Mouse (Mus musculus) left cerebral cortex, postnatal 4 days (tissue): ENCODE measurements around the gene Pglyrp1. TPM values are rescaled to one million over a fixed set of nuclear protein-coding genes. Genes with fewer than 3 reads are reported as not detected.

ENCODE experiments used
- DNase-seq: peaks from one replicate; pipeline ENCODE4 v3.0.0-alpha.2; 2022
- intact Hi-C: fragments of 180-260 bp; cut with DNase I; formaldehyde crosslinking; loops from one replicate; pipeline ENCODE4 v1.15.1; 2025
- total RNA-seq, 2 experiments: library from RNA; stranded (reverse); gene quantifications; 2 replicates each; pipeline ENCODE4 v1.2.3; 2021

Gene Pglyrp1
- total RNA-seq, 2 experiments from 2014 or later = 16.1 to 16.8 TPM

DNA sequence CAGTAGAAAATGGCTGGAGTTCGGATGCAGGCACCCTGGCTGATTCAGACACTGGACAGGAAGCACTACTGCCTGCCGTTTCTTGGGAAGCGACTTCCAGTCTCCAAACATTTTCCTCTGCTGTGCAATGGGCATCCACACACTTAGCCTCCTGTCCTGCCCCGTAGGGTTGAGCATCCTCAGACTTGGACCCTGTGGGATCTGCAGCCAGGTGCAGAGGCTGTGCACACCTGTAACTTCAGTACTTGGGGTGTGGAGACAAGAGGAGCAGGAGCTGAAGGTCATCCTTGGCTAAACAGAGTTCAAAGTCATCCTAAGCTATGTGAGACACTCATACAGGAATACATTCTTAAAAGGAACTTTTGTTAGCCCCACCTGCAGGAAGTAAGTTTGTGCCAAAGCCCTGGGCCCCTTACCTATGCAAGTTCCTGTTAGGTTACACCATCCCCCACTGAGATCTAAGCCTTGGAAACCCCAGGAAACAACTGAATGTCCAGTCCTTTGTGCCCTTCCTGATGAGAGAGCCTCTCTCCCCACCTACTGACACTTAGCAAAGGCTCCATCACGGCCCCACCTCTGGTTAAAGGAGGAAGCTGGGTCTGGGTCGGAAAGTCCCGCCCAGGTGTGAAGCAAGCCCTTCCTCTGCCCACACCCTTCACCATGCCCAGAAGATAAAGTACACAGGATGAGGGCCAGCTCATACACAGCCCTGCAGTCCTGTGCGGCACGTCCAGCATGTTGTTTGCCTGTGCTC, 13.0 kb downstream of the Pglyrp1 start:
- intact Hi-C loops = no loop called here
- DNase-seq = no peak

DNA sequence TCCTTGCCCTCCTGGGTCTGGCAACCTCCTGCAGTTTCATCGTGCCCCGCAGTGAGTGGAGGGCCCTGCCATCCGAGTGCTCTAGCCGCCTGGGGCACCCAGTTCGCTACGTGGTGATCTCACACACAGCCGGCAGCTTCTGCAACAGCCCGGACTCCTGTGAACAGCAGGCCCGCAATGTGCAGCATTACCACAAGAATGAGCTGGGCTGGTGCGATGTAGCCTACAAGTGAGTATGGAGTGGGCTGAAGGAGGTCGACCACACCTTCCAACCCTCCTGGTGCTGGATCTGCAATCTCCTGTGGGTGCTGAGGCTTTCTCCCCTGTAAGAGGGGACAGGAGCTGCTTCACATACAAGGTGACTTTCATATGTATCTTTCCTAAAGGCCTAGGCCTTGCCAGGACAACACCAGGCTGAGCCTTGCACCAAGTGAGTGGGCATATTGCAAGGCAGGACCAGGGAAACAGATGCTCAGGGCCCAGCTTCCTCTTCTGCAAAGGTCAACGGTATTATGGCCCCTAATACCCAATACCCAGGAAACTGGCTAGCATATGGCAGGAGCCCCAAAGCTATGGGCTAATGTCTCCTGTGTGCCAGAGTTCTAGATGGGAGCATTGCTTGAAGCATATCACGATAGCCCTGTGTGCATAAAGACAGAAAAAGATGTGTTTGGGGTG, 13.8 kb downstream of the Pglyrp1 start:
- no peak for DNase-seq
- intact Hi-C loops = no loop called here

DNA sequence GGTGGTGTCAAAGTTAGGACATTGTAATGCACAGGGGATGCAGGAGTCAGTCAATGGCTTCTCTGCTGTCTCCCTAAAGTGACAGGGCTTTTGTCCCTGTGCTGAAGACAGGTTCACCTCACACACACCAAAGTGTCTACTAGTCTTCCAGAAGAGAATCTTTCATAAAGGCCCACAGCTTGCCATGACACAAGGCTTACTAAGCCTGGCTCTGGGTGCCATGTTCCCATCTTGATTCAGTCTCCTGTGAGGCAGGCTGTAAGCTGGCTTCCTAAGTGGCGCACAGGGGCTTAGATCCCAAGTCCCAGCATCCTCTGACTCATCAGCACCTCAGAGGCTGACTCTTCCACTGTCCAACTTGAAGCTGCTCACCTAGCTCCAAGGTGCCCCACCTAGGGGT, 15.8 kb downstream of the Pglyrp1 start:
- intact Hi-C loops = no loop called here
- no peak for DNase-seq

DNA sequence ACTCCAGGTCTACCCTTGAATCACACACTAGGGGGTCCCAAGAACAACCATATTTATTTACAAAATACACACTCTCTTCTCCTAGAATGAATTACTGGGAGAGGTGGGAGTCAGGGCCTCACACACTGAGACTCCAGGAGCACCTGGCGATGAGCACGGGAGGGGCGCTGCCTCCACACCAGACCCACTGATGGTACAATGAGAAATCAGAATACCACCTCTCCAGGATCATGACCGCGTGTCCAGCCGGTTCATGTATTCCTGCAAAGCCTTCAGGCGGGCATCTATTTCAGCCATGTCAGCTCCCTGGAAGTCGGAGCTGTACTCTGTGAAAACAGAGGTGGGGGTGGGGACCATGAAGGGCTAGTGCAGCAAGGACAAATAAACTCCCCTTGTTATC, 19.7 kb downstream of the Pglyrp1 start:
- DNase-seq = no peak
- intact Hi-C loops = loop anchor here (10.0 kb wide), 1 partner anchor 114 kb away; the partner anchor contains the start of gene Irf2bp1

DNA sequence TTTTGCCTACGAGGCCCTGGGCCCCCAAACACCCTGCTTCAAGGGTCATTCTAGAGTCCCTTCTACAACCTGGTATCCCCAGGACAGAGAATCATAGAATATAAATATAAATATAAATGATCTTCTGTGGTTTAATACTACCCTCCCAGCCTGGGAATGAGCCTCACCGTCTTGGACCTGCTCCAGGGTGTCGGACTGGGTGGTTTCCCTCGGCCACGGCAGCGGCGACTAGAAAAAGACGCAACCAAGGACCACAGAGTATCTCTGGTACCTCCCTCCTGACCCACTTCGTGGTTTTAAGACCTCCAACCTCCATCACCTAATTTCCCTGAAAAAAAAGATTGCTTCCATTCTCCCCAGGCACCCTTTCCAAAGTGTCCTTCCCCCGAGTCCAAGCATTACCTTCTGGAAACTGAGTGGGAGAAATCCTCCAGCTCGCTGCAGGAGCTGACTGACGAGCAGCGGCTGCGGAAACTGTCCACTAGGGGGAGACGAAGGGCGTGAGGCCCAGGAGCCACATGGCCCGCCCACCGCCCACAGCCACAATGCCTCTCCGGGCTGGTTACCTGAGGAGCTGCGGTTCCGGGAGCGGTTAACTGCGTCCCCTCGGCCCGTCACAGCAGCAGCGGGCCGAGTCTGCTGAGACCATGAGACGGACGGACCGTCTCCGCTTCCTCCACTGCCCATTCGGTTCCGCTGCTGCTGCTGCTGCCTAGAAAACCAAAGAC, 20.9 kb downstream of the Pglyrp1 start:
- intact Hi-C loops = loop anchor here (10.0 kb wide), 1 partner anchor 113 kb away; the partner anchor contains the start of gene Irf2bp1
- peak; percentile 90 for DNase-seq

DNA sequence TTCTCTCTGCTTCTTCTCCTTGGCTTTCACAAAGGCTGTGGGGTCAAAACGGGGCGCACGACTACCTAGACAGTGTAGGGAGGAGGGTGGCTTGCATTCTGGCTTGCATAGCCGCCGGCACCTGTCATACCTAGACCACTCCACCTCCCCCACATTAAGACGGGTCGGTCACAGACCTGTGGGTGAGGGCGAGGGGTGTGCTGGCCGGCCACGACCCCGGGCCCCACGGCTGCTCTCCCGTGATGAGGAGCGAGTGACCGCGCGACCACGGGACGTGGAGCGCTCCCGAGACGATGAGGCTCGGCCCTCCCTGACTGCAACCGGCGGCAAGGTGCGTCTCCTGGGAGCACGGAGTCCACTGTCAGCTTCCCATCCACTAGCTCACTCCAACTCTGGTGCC, 21.9 kb downstream of the Pglyrp1 start:
- intact Hi-C loops = loop anchor here (10.0 kb wide), 1 partner anchor 112 kb away; the partner anchor contains the start of gene Irf2bp1
- no peak for DNase-seq

DNA sequence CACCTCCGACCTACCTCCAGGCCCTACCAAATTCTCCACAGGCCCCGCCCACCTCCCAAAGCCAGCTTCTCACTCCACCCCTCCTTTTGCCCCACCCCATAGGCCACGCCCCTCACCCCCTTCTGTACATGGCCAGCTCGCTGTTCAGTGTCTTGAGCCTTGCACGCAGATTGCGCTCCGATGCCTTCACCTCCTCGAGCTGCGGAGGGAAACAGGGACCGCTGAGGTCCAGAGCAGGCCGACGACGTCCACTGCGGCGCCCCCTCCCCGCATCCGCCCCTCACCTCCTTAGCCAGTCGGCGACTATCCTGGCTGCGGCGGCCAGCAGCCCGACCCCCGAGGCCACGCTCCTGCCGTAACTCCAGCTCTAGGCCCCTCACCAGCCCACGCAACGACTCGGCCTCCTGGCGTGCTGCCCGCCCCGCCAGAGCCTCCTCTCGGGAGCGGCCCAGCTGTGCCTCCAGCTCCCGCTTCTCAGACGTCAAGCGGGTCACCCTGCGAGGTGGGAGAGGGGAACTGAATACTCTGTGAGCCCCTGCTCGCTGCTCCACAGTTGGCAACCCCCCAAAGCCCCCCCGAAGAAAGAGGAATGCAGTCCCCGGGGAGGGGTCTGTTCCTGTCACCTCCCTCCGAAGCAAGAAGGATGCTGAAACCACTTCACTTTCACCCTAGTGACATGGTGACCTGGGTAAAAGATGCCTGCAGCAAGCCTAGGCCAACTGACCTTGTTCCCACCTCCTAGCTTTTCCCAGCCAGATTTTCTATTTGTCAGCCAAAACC, 22.7 kb downstream of the Pglyrp1 start:
- intact Hi-C loops = loop anchor here (10.0 kb wide), 1 partner anchor 111 kb away; the partner anchor contains the start of gene Irf2bp1
- DNase-seq = peak; percentile 75

DNA sequence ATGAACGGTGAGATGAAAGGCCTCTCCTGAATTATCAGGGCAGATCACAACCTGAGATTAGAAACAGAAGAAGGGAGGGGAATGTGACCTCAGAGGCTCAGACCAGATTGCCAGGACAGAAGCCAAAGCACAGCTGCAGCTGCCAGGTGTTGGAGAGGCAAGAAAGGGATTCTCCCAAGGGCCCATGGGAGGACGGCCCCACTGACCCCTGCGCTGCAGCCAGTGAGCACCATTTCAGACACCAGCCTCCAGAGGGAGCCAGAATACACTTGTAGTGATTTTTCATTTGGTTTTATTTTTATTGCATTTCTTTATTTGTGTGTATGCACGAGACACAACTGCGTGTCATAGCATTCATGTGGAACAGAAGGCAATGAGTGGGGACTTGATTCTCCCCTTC, 25.4 kb downstream of the Pglyrp1 start:
- DNase-seq = peak; percentile 56
- intact Hi-C loops = loop anchor here (5.0 to 10.0 kb wide), 2 partner anchors 56 to 108 kb away; partner anchors contain the start of gene Irf2bp1

DNA sequence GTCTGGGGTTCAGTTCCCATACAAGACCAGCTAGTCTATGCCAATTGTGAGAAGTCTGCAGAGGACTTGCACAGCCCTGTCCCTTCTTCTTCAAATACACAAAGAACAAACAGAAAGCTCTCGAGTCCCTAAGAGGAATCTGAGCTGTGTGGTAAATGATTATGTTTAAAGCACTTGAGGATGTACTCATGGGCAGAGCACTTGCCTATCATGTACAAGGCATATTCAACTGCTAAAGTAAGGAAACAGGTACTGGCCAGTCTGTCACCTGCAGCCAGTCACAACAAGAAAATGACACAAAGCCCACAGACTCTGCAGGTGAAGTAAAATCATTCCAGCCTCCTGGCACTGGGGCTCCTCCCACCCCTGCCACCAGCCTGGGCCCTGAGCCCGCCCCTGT, 29.4 kb downstream of the Pglyrp1 start:
- intact Hi-C loops = no loop called here
- no peak for DNase-seq

DNA sequence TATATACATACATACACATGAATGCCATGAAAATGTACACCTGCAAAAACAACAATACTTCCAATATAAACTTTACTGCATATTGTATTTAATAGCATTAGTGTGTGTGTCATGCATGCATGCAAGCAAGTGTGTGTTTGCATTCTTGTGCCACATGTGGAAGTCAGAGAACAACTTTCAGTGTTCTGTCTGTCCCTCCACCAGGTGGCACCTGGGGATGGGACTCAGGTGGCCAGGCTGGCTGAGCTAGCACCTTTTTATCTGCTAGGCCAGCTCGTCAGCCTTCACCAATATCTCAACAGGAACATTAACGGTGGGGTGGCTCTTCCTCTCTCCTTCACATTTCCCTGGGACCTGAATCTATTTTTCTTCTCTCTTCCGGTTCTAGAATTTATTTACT, 31.4 kb downstream of the Pglyrp1 start:
- intact Hi-C loops = no loop called here
- no peak for DNase-seq

DNA sequence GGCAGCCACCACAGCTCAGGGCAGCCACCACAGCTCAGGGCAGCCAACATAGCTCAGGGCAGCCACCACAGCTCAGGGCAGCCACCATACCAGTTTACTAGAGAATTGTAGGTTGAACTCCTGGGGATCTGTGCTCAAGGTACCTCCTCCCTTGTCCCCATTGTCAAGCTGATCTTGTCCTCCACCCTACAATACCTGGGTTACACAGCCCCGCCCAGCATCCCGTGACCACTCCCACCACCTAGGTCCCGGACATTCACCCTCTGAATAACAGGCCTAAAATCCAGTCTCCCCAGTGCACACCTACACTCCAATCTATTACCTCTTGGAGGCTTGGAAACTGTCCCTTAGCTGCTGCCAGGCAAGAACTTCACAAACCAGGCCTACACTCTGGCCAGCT, 33.8 kb downstream of the Pglyrp1 start:
- DNase-seq = no peak
- intact Hi-C loops = no loop called here

DNA sequence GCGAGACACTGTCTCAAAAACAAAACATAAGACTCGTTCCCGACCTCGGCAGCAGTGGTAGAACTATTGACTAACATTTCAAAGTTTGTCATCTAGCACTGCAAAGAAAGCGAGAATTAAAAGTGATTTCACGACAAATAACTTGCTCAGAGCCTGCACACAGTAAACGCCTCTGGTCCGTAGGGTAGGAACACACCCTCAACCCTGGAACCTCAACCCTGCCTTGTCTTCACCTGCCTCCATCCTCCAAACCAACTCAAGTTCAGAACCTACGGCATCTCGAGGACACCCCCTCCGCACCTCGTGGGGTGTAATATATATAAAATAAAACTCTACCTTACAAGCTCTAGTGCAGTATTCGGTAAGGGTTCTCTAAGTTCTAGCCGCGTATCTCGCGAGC, 38.7 kb downstream of the Pglyrp1 start:
- intact Hi-C loops = no loop called here
- DNase-seq = no peak

DNA sequence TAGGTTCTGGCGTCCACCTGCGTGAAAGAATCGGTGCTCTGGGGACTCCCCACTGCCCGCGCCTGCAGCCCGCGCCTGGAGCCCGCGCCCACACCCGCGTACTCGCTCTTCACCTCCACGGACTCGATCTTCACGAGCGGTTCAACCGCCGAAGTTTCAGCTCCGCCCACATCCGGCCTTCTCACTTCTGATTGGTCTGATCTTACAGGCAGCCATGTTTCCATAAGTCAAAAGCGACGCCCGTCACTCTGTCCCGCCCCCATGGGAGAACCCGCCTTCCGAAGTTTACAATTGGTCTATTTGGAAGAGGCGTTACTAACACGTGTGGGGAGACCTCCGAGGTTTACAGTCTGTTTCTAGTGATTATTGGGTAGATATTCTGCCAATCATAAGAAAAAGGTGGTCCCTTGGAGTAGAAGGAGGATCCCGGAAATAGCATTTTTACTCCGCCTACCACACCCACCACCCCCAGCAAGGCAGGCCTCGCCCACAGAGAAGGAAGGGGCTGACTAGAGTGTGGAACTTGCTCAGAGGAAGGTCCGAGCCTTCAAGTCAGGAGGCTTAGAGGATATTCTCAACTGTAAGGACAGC, 39.2 kb downstream of the Pglyrp1 start, which contains the start of gene Ccdc61:
Ccdc61 (minus strand) TSS at position 175 of the 591 bp plus-strand sequence.
- DNase-seq = peak; percentile 98
- intact Hi-C loops = no loop called here

DNA sequence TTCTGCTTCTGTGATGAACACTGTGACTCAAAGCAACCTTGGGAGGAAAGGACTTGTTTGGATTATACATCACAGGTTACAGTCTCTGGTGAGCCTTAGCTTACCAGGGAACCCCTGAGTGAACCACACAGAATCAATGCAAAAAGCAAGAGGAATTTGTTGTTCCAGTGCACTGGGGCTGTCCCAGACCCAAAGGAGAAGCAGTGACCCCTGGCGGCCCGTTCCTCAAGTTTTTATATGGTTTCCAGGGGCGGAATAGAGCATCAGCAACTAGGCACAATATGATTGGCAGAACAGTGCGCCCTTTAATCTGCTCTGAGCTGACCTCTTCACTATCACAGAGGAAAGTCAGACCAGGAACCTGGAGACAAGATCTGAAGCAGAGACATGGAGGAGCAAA, 45.1 kb downstream of the Pglyrp1 start:
- DNase-seq = no peak
- intact Hi-C loops = no loop called here

DNA sequence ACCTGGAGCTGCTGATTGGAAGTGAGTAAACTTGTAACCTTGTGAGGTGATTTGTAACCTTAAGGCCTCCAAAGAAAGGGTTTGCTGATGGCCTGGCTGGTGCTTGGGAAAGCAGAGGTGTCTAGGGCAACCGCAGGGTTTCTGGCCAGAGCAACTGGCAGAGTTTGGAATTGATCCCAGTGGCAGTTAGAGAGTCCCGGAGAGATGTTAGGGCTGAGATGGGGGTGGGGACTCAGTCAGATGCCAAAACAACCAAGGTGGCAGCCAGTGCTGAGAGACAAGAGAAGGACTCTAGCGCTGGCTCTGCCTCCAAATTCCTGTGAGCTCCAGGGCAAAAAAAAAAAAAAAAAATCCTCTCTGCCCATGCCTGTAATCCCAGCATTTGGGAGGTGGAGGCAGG, 46.8 kb downstream of the Pglyrp1 start:
- intact Hi-C loops = no loop called here
- peak; percentile 51 for DNase-seq

DNA sequence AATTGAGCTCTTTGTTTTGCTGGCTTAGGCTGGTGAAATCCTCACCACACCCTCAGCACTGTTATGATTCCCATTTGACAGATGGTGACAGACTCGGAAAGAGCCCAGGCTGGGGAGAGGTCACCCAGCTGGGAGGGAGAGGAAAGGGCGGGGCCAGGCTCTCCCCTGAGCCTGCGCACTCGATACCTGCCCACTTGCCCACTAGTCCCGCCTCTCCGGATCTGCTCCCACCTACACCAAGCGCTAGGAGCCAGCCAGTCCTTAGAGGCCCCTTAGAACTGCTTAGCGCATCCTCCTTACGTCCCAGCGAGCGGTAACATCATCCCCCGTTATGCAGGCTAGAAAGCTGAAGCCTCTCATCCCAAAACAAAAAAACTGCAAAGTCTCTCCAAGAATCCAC, 49.9 kb downstream of the Pglyrp1 start:
- peak; percentile 47 for DNase-seq
- intact Hi-C loops = no loop called here

DNA sequence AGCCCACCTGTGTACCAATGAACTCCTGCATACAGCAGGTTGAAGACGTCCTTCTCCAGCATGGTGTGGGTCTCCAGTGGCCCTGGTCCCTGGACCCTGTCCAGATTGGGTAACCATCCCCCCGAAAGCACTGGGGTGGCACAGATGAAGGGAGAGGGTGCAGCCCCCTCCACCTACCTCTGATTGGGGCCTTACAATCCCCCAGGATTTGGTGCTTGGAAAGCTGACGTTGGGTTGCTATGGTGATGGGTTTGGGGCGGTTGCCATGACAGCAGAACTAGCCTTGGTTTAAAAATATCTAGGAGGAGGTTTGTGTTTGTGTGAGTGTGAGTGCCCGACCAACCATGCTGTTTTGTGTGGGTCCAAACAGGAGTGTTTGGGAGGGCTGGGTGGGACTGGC, 51.7 kb downstream of the Pglyrp1 start:
- intact Hi-C loops = no loop called here
- DNase-seq = peak; percentile 60

DNA sequence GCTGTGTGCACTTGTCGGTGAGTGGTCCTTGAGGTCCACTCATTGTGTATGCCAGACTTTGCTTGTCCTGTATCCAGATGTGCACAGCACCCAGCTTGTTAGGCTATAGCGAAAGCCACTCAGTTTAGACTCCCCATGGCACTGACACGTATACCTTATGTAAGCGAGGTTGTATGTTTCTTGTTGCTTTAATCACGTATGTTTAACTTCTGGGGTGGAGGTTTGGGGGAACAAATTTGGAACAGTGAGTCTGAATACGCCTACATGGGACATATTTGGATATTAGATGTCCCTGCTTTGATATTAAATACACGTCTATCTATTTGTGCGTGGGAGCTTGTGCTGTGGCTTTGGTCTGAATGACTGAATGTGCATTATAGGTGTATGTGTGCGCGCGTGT, 52.1 kb downstream of the Pglyrp1 start:
- intact Hi-C loops = no loop called here
- DNase-seq = no peak

DNA sequence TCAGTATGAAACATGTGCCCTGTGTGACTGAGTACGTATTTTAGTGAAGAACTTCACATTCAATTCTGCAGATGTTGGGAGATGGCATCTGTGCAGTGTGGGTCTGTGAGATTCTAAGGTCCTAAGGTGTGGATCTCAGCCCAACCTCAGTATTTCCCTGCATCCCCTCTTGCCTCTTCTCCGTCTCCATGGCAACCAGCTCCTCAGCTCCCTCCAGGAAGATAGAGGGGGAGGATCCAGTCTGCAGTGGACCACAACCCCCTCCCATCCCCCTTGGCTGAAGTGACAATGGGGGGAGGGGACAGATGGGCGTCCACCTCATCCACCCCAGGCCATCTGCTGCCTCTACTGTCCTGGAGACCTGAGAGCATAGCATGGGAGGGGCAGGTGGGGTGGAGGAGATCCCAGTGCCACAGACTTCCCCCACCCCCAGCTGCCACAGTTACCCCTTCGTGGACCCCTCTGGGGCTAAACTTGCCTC, 52.6 kb downstream of the Pglyrp1 start:
- peak; percentile 87 for DNase-seq
- intact Hi-C loops = no loop called here

DNA sequence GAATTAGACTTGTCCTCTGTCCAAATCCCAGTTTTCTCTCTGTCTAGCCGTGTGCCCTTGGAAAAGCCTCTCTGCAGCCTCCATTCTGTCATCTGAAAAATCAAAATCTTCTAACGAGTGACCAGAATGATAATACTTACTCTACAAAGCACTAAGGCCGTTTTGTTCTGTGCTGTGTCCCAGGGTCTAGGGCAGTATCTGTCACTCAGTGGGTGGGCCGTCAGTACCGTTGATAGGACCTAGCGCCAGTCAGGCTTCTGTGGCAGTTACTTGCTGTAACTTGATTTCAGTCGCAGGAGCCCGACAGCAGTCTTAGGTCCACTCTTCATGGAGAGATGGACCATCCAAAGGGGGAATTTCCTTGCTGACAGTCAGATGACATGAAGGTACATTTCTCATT, 53.2 kb downstream of the Pglyrp1 start:
- intact Hi-C loops = no loop called here
- peak; percentile 59 for DNase-seq
